Mouse (Mus musculus) forebrain, embryonic 13.5 days (tissue): ENCODE data around the gene Gdpgp1. TPM values are rescaled to one million over a fixed set of nuclear protein-coding genes. Genes with fewer than 3 reads are reported as not detected.

ENCODE experiments used
- ATAC-seq: fragments of 200-750 bp; cut with Nextera tagmentation; 2 replicates; pipeline ENCODE4 v1.8.0; 2017
- H3K27ac ChIP-seq: fragments of 300-500 bp; sonication (generic); 2 replicates; pipeline ENCODE4 v1.5.1; 2015; ENCODE audit warnings: inconsistent platforms, mild to moderate bottlenecking, moderate library complexity
- H3K27me3 ChIP-seq: fragments of 300-500 bp; sonication (generic); 2 replicates; pipeline ENCODE4 v1.6.1; 2015; ENCODE audit warnings: mild to moderate bottlenecking, inconsistent platforms
- H3K36me3 ChIP-seq: fragments of 300-500 bp; sonication (generic); 2 replicates; pipeline ENCODE4 v1.6.1; 2015; ENCODE audit warnings: mild to moderate bottlenecking, inconsistent platforms; ENCODE audit not compliant: poor library complexity, severe bottlenecking
- H3K4me1 ChIP-seq: fragments of 300-500 bp; sonication (generic); 2 replicates; pipeline ENCODE4 v1.6.1; 2015; ENCODE audit warnings: inconsistent platforms
- H3K4me2 ChIP-seq: fragments of 300-500 bp; sonication (generic); 2 replicates; pipeline ENCODE4 v1.6.1; 2015; ENCODE audit warnings: inconsistent platforms, mild to moderate bottlenecking, moderate library complexity
- H3K4me3 ChIP-seq: fragments of 300-500 bp; sonication (generic); 2 replicates; pipeline ENCODE4 v1.5.1; 2015; ENCODE audit warnings: mild to moderate bottlenecking, inconsistent platforms
- H3K9ac ChIP-seq: fragments of 300-500 bp; sonication (generic); 2 replicates; pipeline ENCODE4 v1.6.1; 2015; ENCODE audit warnings: mild to moderate bottlenecking, inconsistent platforms
- H3K9me3 ChIP-seq: fragments of 300-500 bp; sonication (generic); replicated peaks from 2 replicates; pipeline ENCODE4 v1.6.1; 2016; ENCODE audit warnings: inconsistent platforms
- WGBS: fragments of 180-500 bp; shearing (Covaris S2); methylation state at CpG from one replicate; pipeline ENCODE4 v1.1.7; 2015; 5-methylcytosine and 5-hydroxymethylcytosine counted together
- polyA plus RNA-seq: library from polyadenylated mRNA; unstranded; fragments of >200 nt; fragmentation: Nextera tagmentation; extraction: Ambion mirVana; gene quantifications from 2 replicates; pipeline ENCODE4 v1.2.1, GENCODE M21; 2015

Gdpgp1 gene
- polyA plus RNA-seq, 1 experiment from 2014 or later: 3.3 TPM

DNA sequence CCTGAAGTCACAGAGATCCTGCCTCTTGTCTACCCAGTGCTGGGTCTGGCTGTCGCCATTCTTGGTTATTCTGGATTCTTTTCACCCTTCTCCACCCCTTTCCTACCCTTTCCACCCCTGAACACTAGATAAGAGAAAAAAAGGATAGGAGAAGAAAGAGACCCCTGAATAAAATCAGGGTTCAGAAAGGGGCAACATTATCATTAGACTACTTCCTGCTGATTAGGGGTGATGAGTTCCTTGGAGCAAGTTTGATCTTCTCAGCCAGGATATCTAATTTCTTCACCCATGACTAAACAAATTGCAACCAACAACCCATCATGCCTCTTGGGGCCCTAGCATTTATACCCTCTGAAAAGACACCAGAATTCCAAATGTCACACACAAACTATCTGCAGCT lies 35.1 kb downstream of the Gdpgp1 start:
- Histone ChIP-seq H3K36me3 (peaks cover 39% of the 10 kb centered on the region), H3K27ac (no peak overlapping the region), H3K9ac (no peak overlapping the region), H3K9me3 (no peaks in the 10 kb centered on the region), H3K4me2 (no peak overlapping the region), H3K4me1 (peaks cover 24% of the 10 kb centered on the region), H3K27me3 (no peaks in the 10 kb centered on the region), H3K4me3 (no peak overlapping the region)
- 92% methylated on average over 1 of the region's 1 CpGs for WGBS
- no peak for ATAC-seq

DNA sequence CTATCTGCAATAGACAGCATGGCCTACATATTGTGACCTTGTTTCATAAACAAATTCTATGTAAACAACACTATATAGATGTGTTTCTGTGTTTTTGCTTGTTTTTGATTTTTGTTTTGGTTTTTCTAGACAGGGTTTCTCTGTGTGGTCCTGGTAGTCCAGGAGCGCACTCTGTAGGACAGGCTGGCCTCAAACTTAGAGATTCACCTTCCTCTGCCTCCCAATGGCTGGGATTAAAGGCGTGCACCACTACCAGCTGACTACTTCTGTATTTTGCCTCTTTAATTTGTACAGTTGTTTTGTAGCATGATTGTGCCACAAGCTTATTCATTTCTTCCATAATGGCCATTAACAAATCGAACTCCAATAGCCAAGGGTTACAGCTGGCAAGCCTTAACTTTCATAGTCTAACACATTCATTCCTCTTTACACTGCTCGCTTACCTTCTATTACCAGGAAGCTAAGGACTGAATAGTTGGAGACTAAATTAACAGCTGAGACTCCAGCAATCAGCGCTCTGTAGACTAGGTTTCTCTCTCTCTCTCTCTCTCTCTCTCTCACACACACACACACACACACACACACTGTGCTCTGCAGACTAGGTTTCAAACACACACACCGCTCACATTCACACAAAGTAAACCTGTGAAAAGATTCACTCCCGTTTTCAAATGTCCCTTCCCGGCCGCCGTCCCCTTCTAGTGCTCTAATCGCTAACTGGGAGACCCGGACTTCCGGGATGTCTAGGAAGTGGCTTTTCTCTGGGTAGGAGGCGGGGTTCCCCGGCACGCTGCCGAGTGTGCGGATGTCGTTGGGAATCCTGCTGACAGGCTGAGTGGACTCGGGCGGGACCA lies 36.5 kb downstream of the Gdpgp1 start, which contains the start of gene Vps33b:
TSS of gene Vps33b (plus strand) at position 753 of the 854 bp plus-strand sequence.
- WGBS: 3% methylated on average over 21 of the region's 21 CpGs
- Histone ChIP-seq H3K36me3 (peaks cover 49% of the 10 kb centered on the region), H3K27me3 (no peaks in the 10 kb centered on the region)

GRCm38 (mm10) chr7:80269751-80270255 lies 37.1 kb downstream of the Gdpgp1 start:
- peak overlapping the region; percentile 80 for H3K4me3 ChIP-seq
- no peaks in the 10 kb centered on the region for H3K27me3 ChIP-seq
- peaks cover 9% of the 10 kb centered on the region for H3K9me3 ChIP-seq
- no peak for ATAC-seq
- H3K27ac ChIP-seq: peak overlapping the region; percentile 65
- H3K4me1 ChIP-seq: peaks cover 24% of the 10 kb centered on the region
- peak overlapping the region; percentile 80 for H3K9ac ChIP-seq
- H3K36me3 ChIP-seq: peaks cover 49% of the 10 kb centered on the region
- WGBS: under 1% methylated on average over 23 of the region's 23 CpGs
- peak overlapping the region; percentile 91 for H3K4me2 ChIP-seq

More for the DNA sequence above, 36.5 kb downstream of the Gdpgp1 start, which contains the start of gene Vps33b:
- Histone ChIP-seq H3K4me1 (peaks cover 24% of the 10 kb centered on the region), H3K9me3 (0 out of 2 replicates have a peak, but pooled peaks cover 3% of the 10 kb centered on the region), H3K4me2 (peak within 1 kb of the TSS; percentile 91), H3K4me3 (peak within 1 kb of the TSS; percentile 80), H3K27ac (peak within 1 kb of the TSS; percentile 65), H3K9ac (peak within 1 kb of the TSS; percentile 80)
- peak; percentile 96 for ATAC-seq

GRCm38 (mm10) chr7:80273456-80273855 lies 40.8 kb downstream of the Gdpgp1 start:
- H3K4me1 ChIP-seq: peaks cover 24% of the 10 kb centered on the region
- H3K27ac ChIP-seq: no peak overlapping the region
- ATAC-seq: no peak
- H3K4me2 ChIP-seq: no peak overlapping the region
- WGBS: 89% methylated on average over 2 of the region's 2 CpGs
- peaks cover 58% of the 10 kb centered on the region for H3K36me3 ChIP-seq
- H3K4me3 ChIP-seq: no peak overlapping the region
- H3K9ac ChIP-seq: no peak overlapping the region
- H3K27me3 ChIP-seq: no peaks in the 10 kb centered on the region
- H3K9me3 ChIP-seq: peaks cover 16% of the 10 kb centered on the region

GRCm38 (mm10) chr7:80276374-80276773 lies 43.7 kb downstream of the Gdpgp1 start:
- Histone ChIP-seq H3K9ac (no peak overlapping the region), H3K4me1 (0 out of 2 replicates have a peak, but pooled peaks cover 2% of the 10 kb centered on the region), H3K4me2 (no peak overlapping the region), H3K27ac (no peak overlapping the region), H3K27me3 (no peaks in the 10 kb centered on the region), H3K4me3 (no peak overlapping the region), H3K9me3 (peaks cover 16% of the 10 kb centered on the region), H3K36me3 (peaks cover 86% of the 10 kb centered on the region)
- WGBS: 97% methylated on average over 4 of the region's 4 CpGs
- no peak for ATAC-seq

GRCm38 (mm10) chr7:80280032-80280431 lies 47.4 kb downstream of the Gdpgp1 start:
- Histone ChIP-seq H3K36me3 (peaks cover 92% of the 10 kb centered on the region), H3K4me3 (no peak overlapping the region), H3K9ac (no peak overlapping the region), H3K4me2 (no peak overlapping the region), H3K27me3 (no peaks in the 10 kb centered on the region), H3K4me1 (no peaks in the 10 kb centered on the region), H3K27ac (no peak overlapping the region), H3K9me3 (peaks cover 4% of the 10 kb centered on the region; the same call in 1 of the 2 replicates)
- ATAC-seq: no peak
- 85% methylated on average over 10 of the region's 10 CpGs for WGBS

DNA sequence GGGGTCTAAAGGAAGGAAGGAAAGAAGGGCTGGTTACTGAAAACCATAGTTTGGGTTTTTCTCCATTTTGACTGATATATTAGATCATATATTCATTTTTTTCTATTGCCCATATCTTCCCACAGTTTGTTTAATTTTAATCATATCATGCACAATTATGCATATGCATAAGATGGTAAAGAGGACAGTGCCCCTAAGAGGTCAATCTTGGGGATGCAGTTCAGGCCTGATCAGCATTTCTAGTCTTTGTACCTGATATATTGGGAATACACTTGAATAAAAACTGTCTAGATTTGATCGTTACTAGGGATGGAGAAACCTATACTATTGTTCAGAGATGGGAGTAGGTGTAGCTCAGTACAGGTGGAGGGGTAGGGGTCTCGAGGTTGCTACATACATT lies 48.3 kb downstream of the Gdpgp1 start:
- H3K4me2 ChIP-seq: no peak overlapping the region
- no peak for ATAC-seq
- H3K9ac ChIP-seq: no peak overlapping the region
- no peaks in the 10 kb centered on the region for H3K27me3 ChIP-seq
- no peak overlapping the region for H3K27ac ChIP-seq
- no peaks in the 10 kb centered on the region for H3K9me3 ChIP-seq
- WGBS: 80% methylated on average over 2 of the region's 2 CpGs
- no peaks in the 10 kb centered on the region for H3K4me1 ChIP-seq
- peaks cover 94% of the 10 kb centered on the region for H3K36me3 ChIP-seq
- no peak overlapping the region for H3K4me3 ChIP-seq

DNA sequence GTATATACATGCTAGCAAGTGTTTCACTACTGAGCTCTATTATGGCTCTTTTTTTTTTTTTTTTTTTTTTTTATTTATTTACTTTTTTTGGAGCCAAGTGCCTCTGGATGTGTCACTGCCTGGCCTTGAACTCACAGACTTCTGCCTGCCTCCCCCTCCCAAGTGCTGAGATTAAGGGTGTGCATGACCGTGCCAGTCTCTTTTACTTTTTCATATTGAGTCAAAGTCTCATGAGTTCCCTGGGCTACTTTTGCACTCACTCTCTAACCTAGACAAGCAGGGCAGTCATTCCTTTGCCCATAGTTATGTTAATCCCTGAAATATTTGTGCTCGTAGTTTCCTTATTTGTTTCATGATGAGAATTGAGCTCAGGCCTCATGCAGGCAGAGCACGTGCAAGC lies 49.0 kb downstream of the Gdpgp1 start:
- ATAC-seq: no peak
- Histone ChIP-seq H3K9ac (no peak overlapping the region), H3K4me2 (no peak overlapping the region), H3K36me3 (peaks cover 94% of the 10 kb centered on the region), H3K27me3 (no peaks in the 10 kb centered on the region), H3K4me1 (no peaks in the 10 kb centered on the region), H3K9me3 (no peaks in the 10 kb centered on the region), H3K27ac (no peak overlapping the region), H3K4me3 (no peak overlapping the region)
- WGBS: 88% methylated on average over 3 of the region's 3 CpGs

GRCm38 (mm10) chr7:80283226-80283918 lies 50.7 kb downstream of the Gdpgp1 start:
- Histone ChIP-seq H3K36me3 (peaks cover 94% of the 10 kb centered on the region), H3K9ac (no peak overlapping the region), H3K9me3 (no peaks in the 10 kb centered on the region), H3K27me3 (no peaks in the 10 kb centered on the region), H3K4me2 (no peak overlapping the region), H3K27ac (no peak overlapping the region), H3K4me1 (no peaks in the 10 kb centered on the region), H3K4me3 (no peak overlapping the region)
- no peak for ATAC-seq
- WGBS: 87% methylated on average over 3 of the region's 3 CpGs

- H3K4me3 ChIP-seq: no peak overlapping the region
- no peaks in the 10 kb centered on the region for H3K4me1 ChIP-seq
- ATAC-seq: no peak
- H3K27me3 ChIP-seq: no peaks in the 10 kb centered on the region
- no peak overlapping the region for H3K27ac ChIP-seq
- peaks cover 91% of the 10 kb centered on the region for H3K36me3 ChIP-seq
- H3K9me3 ChIP-seq: no peaks in the 10 kb centered on the region
- WGBS: 89% methylated on average over 5 of the region's 5 CpGs
- no peak overlapping the region for H3K4me2 ChIP-seq
- no peak overlapping the region for H3K9ac ChIP-seq
These were observed 51.7 kb downstream of the Gdpgp1 start for GRCm38 (mm10) chr7:80284391-80284790.

- H3K4me2 ChIP-seq: no peak overlapping the region
- H3K27ac ChIP-seq: no peak overlapping the region
- 95% methylated on average over 6 of the region's 6 CpGs for WGBS
- H3K36me3 ChIP-seq: peaks cover 90% of the 10 kb centered on the region
- no peak overlapping the region for H3K4me3 ChIP-seq
- no peaks in the 10 kb centered on the region for H3K27me3 ChIP-seq
- no peak for ATAC-seq
- no peak overlapping the region for H3K9ac ChIP-seq
- no peaks in the 10 kb centered on the region for H3K9me3 ChIP-seq
- H3K4me1 ChIP-seq: no peaks in the 10 kb centered on the region
These were observed 53.1 kb downstream of the Gdpgp1 start for GRCm38 (mm10) chr7:80285725-80286124.

DNA sequence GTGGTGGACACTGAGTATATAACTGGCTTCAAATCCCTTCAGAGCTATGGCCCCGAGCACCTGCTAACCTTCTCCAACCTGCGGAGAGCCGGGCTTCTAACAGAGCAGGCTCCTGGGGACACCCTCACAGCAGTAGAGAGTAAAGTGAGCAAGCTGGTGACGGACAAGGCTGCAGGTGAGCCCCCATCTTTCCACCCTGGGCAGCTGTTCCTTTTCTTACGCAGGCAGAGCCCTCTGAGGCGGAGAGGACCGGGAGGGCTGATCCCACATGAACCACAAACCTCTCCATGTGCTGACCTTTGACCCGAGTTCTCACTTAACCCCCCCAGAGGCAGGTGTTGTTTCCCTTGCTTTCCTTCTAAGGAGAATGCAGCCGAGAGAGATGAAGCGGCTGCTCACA lies 55.1 kb downstream of the Gdpgp1 start:
- WGBS: 88% methylated on average over 10 of the region's 10 CpGs
- H3K4me1 ChIP-seq: no peaks in the 10 kb centered on the region
- H3K9ac ChIP-seq: no peak overlapping the region
- H3K27ac ChIP-seq: no peak overlapping the region
- no peak for ATAC-seq
- no peaks in the 10 kb centered on the region for H3K27me3 ChIP-seq
- no peaks in the 10 kb centered on the region for H3K9me3 ChIP-seq
- H3K36me3 ChIP-seq: peaks cover 81% of the 10 kb centered on the region
- no peak overlapping the region for H3K4me3 ChIP-seq
- H3K4me2 ChIP-seq: no peak overlapping the region
